Mouse (Mus musculus) thymus, adult 2 months (tissue): Measurements from ENCODE around the gene Fnip2. TPM values are rescaled to one million over a fixed set of nuclear protein-coding genes. Genes with fewer than 3 reads are reported as not detected.
"Not testable (repeated sequence)": the region's sequence is repeated elsewhere in the genome, so short reads cannot be mapped to it uniquely, and the experiment has no call there.

Experiments
- DNase-seq: peaks from one replicate; pipeline ENCODE4 v3.0.0; 2021
- H3K27ac ChIP-seq: fragments of 200-500 bp; 2 replicates; pipeline ENCODE4 v1.5.1; 2012; ENCODE audit warnings: low read length, control low read depth; ENCODE audit not compliant: control insufficient read depth, insufficient read depth
- H3K27me3 ChIP-seq: fragments of 200-500 bp; 2 replicates; pipeline ENCODE4 v1.6.1; 2012; ENCODE audit warnings: mild to moderate bottlenecking, low read length, moderate library complexity, mixed read lengths; ENCODE audit not compliant: control insufficient read depth, insufficient read depth
- H3K36me3 ChIP-seq: fragments of 200-500 bp; 2 replicates; pipeline ENCODE4 v1.6.1; 2012; ENCODE audit warnings: mild to moderate bottlenecking, low read length, moderate library complexity; ENCODE audit not compliant: control insufficient read depth, insufficient read depth
- H3K4me1 ChIP-seq: fragments of 200-500 bp; replicated peaks from 2 replicates; pipeline ENCODE4 v1.6.1; 2012; ENCODE audit warnings: low read length; ENCODE audit not compliant: control insufficient read depth, insufficient read depth
- H3K4me3 ChIP-seq: fragments of 200-500 bp; 2 replicates; pipeline ENCODE4 v1.5.1; 2012; ENCODE audit warnings: mild to moderate bottlenecking, low read length, control low read depth, moderate library complexity; ENCODE audit not compliant: control insufficient read depth, insufficient read depth
- CTCF ChIP-seq: fragments of 200-500 bp; IDR thresholded peaks from 2 replicates; pipeline ENCODE4 v1.5.1; 2012; ENCODE audit warnings: mild to moderate bottlenecking, control low read depth, low read length, moderate library complexity, borderline replicate concordance; ENCODE audit not compliant: control insufficient read depth, poor library complexity, insufficient read depth; ENCODE audit errors: extremely low read depth
- POLR2A ChIP-seq: fragments of 200-500 bp; IDR thresholded peaks from 2 replicates; pipeline ENCODE4 v1.6.1; 2012; ENCODE audit warnings: mild to moderate bottlenecking, low read length, control low read depth, moderate library complexity; ENCODE audit not compliant: control insufficient read depth, poor library complexity, insufficient read depth; ENCODE audit errors: extremely low read depth
- WGBS: fragments of 180-500 bp; shearing (Covaris S2); methylation state at CpG from one replicate; pipeline ENCODE4 v1.1.7; 2018; 5-methylcytosine and 5-hydroxymethylcytosine counted together
- polyA plus RNA-seq: library from polyadenylated mRNA; depleted of rRNA; stranded (reverse); fragments of >200 nt; gene quantifications from 2 replicates; pipeline ENCODE4 v1.2.3, GENCODE M21; 2012

Gene Fnip2
- polyA plus RNA-seq, 1 experiment: 2.7 TPM

GRCm38 (mm10) chr3:79469440-79469839 lies 98.2 kb downstream of the Fnip2 start:
- Histone ChIP-seq H3K4me3 (no peak overlapping the region), H3K4me1 (0 out of 2 replicates have a peak, but pooled peaks cover 2% of the 10 kb centered on the region), H3K36me3 (no peaks in the 10 kb centered on the region), H3K27ac (no peak overlapping the region), H3K27me3 (no peaks in the 10 kb centered on the region)
- TF ChIP-seq POLR2A (no peak), CTCF (no peak)
- WGBS: 99% methylated on average over 5 of the region's 5 CpGs
- no peak for DNase-seq

GRCm38 (mm10) chr3:79458651-79459275 lies 108.8 kb downstream of the Fnip2 start:
- TF ChIP-seq POLR2A (no peak), CTCF (no peak)
- no peak overlapping the region for H3K4me3 ChIP-seq
- no peak for DNase-seq
- H3K27me3 ChIP-seq: no peaks in the 10 kb centered on the region
- H3K36me3 ChIP-seq: no peaks in the 10 kb centered on the region
- no peaks in the 10 kb centered on the region for H3K4me1 ChIP-seq
- no peak overlapping the region for H3K27ac ChIP-seq
- 88% methylated on average over 14 of the region's 14 CpGs for WGBS

GRCm38 (mm10) chr3:79455761-79456160 lies 111.8 kb downstream of the Fnip2 start:
- Histone ChIP-seq H3K4me1 (no peaks in the 10 kb centered on the region), H3K27me3 (no peaks in the 10 kb centered on the region), H3K4me3 (no peak overlapping the region), H3K36me3 (no peaks in the 10 kb centered on the region), H3K27ac (no peak overlapping the region)
- DNase-seq: no peak
- no peak for TF ChIP-seq CTCF
- TF ChIP-seq POLR2A: no peak
- 94% methylated on average over 11 of the region's 11 CpGs for WGBS

GRCm38 (mm10) chr3:79452696-79453263 lies 114.8 kb downstream of the Fnip2 start:
- no peaks in the 10 kb centered on the region for H3K27me3 ChIP-seq
- H3K4me1 ChIP-seq: no peaks in the 10 kb centered on the region
- no peak overlapping the region for H3K27ac ChIP-seq
- no peak for DNase-seq
- no peaks in the 10 kb centered on the region for H3K36me3 ChIP-seq
- TF ChIP-seq CTCF (no peak), POLR2A (no peak)
- WGBS: 94% methylated on average over 14 of the region's 14 CpGs
- H3K4me3 ChIP-seq: no peak overlapping the region

GRCm38 (mm10) chr3:79449361-79449760 lies 118.2 kb downstream of the Fnip2 start:
- no peak for TF ChIP-seq POLR2A
- no peak for TF ChIP-seq CTCF
- 94% methylated on average over 7 of the region's 7 CpGs for WGBS
- Histone ChIP-seq H3K27me3 (no peaks in the 10 kb centered on the region), H3K4me3 (no peak overlapping the region), H3K36me3 (no peaks in the 10 kb centered on the region), H3K27ac (no peak overlapping the region), H3K4me1 (no peaks in the 10 kb centered on the region)
- no peak for DNase-seq

- Histone ChIP-seq H3K4me3 (no peak overlapping the region), H3K27me3 (no peaks in the 10 kb centered on the region), H3K27ac (no peak overlapping the region), H3K4me1 (no peaks in the 10 kb centered on the region), H3K36me3 (no peaks in the 10 kb centered on the region)
- DNase-seq: no peak
- no peak for TF ChIP-seq CTCF
- TF ChIP-seq POLR2A: no peak
- 90% methylated on average over 5 of the region's 5 CpGs for WGBS
These were observed 119.2 kb downstream of the Fnip2 start for GRCm38 (mm10) chr3:79448421-79448820.

- H3K27me3 ChIP-seq, H3K4me1 ChIP-seq, DNase-seq, H3K4me3 ChIP-seq, H3K36me3 ChIP-seq, H3K27ac ChIP-seq: not testable (repeated sequence)
- 87% methylated on average over 3 of the region's 3 CpGs for WGBS
These were observed 120.9 kb downstream of the Fnip2 start for GRCm38 (mm10) chr3:79446648-79447047.
